Mouse (Mus musculus): ENCODE results near the gene Nkd1.

- TF ChIP-seq CTCF (IDR thresholded peaks at IDR 0.05; ENCODE audit: low read depth), result no peak
- TF ChIP-seq EP300 (IDR thresholded peaks at IDR 0.05; ENCODE audit: low read depth), result no peak
Measured at GRCm38 (mm10) chr8:88528186-88528585, 7.0 kb downstream of the Nkd1 start.

All from liver, postnatal 0 days (tissue).